Mouse (Mus musculus) forebrain, embryonic 10.5 days (tissue): ENCODE results near the gene Sema6c. TPM values are rescaled to one million over a fixed set of nuclear protein-coding genes. Genes with fewer than 3 reads are reported as not detected.
"Not testable (repeated sequence)": the region's sequence is repeated elsewhere in the genome, so short reads cannot be mapped to it uniquely, and the experiment has no call there.

Experiments used
- DNase-seq: peaks from one replicate; pipeline ENCODE4 v3.0.0-alpha.2; 2017; ENCODE audit warnings: low spot score; ENCODE audit errors: extremely low spot score
- H3K27ac ChIP-seq: fragments of 300-500 bp; sonication (generic); 2 replicates; pipeline ENCODE4 v1.5.1; 2016; ENCODE audit warnings: mild to moderate bottlenecking
- H3K27me3 ChIP-seq: fragments of 300-500 bp; sonication (generic); 2 replicates; pipeline ENCODE4 v1.6.1; 2016; ENCODE audit warnings: mild to moderate bottlenecking; ENCODE audit not compliant: poor library complexity, severe bottlenecking
- H3K36me3 ChIP-seq: fragments of 300-500 bp; sonication (generic); replicated peaks from 2 replicates; pipeline ENCODE4 v1.6.1; 2016; ENCODE audit warnings: mild to moderate bottlenecking, moderate library complexity
- H3K4me1 ChIP-seq: fragments of 300-500 bp; sonication (generic); 2 replicates; pipeline ENCODE4 v1.6.1; 2016
- H3K4me3 ChIP-seq: fragments of 300-500 bp; sonication (generic); 2 replicates; pipeline ENCODE4 v1.5.1; 2016; ENCODE audit warnings: mild to moderate bottlenecking, moderate library complexity
- H3K9me3 ChIP-seq: fragments of 300-500 bp; sonication (generic); 2 replicates; pipeline ENCODE4 v1.6.1; 2016; ENCODE audit warnings: mild to moderate bottlenecking, moderate library complexity
- WGBS: fragments of 180-500 bp; shearing (Covaris S2); methylation state at CpG from one replicate; pipeline ENCODE4 v1.1.7; 2016; 5-methylcytosine and 5-hydroxymethylcytosine counted together
- polyA plus RNA-seq: library from polyadenylated mRNA; unstranded; fragments of >200 nt; fragmentation: Nextera tagmentation; extraction: Ambion mirVana; gene quantifications from 2 replicates; pipeline ENCODE4 v1.2.1, GENCODE M21; 2016

Gene Sema6c
- polyA plus RNA-seq, 1 experiment from 2014 or later, result 3.9 TPM

DNA sequence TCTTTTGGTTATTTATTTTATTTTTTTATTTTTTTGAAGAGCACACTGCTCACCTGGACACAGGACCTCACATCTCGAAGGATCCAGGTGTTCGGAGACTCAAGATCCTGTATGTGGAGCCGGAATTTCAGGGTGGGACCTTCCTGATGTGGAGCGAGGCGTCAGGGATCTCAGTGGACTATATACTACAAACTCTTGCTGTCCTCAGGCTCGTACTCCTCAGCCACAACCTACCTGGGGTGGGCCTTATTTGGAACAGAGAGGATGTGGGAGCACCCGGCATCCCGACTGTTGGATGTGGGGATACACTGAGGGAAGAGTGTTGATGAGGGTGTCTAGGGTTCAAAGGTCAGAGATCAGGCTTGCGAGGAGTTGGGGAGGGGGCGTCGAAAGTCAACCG, 26.1 kb upstream of the Sema6c start:
- DNase-seq, H3K27me3 ChIP-seq, H3K9me3 ChIP-seq, H3K27ac ChIP-seq: not testable (repeated sequence)
- Histone ChIP-seq H3K4me3 (peak overlapping the region; percentile 78), H3K36me3 (peaks cover 34% of the 10 kb centered on the region), H3K4me1 (peaks cover 29% of the 10 kb centered on the region)
- no CpG with 5 or more reads among the region's 12 CpGs for WGBS

DNA sequence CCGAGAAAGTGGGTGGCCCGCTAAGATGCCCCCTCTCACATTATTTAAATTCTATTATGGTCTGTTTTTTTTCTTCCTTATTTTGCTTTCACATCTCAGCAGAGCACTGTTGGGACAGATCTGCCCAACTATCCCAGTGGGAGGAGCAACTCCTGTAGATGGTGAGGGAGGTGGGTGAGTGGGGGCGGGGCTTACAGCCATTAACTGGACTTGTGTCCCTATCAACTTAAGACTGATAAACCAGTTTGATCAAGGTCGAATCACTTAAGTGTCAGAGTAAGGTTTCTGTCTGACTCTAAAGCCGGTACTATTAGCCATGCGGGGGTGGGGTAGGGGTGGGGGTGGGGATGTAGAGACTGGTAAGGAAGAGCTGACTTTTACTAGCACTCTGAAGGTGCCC, 25.2 kb upstream of the Sema6c start:
- peaks cover 32% of the 10 kb centered on the region for H3K36me3 ChIP-seq
- DNase-seq, result no peak
- no peak overlapping the region for H3K27ac ChIP-seq
- no peaks in the 10 kb centered on the region for H3K27me3 ChIP-seq
- 40% methylated on average over 6 of the region's 6 CpGs for WGBS
- H3K9me3 ChIP-seq, result no peaks in the 10 kb centered on the region
- peaks cover 28% of the 10 kb centered on the region for H3K4me1 ChIP-seq
- H3K4me3 ChIP-seq, result peak overlapping the region; percentile 47

DNA sequence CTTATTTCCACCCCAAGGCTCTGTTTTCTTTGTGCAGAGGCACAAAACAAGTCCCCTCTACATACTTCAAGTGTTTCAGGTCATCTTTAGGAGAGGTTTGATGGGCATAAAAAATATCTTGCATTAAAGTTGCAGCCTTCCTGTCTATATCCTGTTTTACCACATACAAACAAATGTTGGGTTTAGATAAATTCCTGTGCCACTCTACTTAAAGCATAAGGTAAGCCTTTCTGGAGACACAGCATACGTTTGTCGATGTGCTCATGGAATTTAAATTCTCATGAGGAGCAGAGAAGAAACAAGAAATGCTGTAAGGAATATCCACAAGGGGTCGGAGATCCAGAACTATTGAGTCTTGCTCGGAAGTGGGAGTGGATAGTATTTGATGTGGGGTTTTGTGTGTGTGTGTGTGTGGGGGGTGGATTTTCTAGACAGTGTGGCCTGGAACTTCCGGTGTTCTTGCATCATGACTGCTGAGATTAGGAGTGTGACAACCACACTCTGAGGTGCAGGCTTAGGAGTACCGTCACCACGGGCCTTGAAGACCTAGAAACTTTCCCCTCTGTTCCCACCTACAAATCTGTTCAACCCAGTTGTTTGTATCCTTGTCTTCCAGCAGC, 24.7 kb upstream of the Sema6c start:
- Histone ChIP-seq H3K4me1 (peaks cover 32% of the 10 kb centered on the region), H3K27ac (no peak overlapping the region), H3K36me3 (peaks cover 33% of the 10 kb centered on the region), H3K27me3 (no peaks in the 10 kb centered on the region), H3K9me3 (no peaks in the 10 kb centered on the region), H3K4me3 (peak overlapping the region; percentile 47)
- no peak for DNase-seq
- 90% methylated on average over 7 of the region's 7 CpGs for WGBS

DNA sequence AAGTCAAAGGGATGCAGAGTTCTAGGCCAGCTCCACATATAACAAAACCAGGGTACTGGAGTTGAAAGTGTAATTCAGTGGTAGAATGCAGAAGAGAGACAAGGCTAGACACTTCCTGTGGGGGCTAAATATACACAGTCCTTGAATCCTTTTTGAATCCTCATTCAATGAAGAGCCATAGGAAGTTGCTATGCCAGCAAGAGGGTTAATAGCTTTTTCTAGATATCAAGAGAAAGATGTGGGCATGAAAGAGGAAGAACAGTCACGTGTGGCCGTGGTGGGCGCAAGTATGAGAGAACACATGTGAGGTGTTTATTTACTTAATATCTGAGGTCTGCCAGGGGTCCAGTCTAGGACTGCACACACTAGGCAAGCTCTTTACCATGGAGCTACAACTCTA, 23.9 kb upstream of the Sema6c start:
- DNase-seq, result no peak
- no peak overlapping the region for H3K27ac ChIP-seq
- peaks cover 29% of the 10 kb centered on the region for H3K36me3 ChIP-seq
- peaks cover 32% of the 10 kb centered on the region for H3K4me1 ChIP-seq
- WGBS, result 96% methylated on average over 3 of the region's 3 CpGs
- no peak overlapping the region for H3K4me3 ChIP-seq
- H3K27me3 ChIP-seq, result no peaks in the 10 kb centered on the region
- H3K9me3 ChIP-seq, result no peaks in the 10 kb centered on the region

DNA sequence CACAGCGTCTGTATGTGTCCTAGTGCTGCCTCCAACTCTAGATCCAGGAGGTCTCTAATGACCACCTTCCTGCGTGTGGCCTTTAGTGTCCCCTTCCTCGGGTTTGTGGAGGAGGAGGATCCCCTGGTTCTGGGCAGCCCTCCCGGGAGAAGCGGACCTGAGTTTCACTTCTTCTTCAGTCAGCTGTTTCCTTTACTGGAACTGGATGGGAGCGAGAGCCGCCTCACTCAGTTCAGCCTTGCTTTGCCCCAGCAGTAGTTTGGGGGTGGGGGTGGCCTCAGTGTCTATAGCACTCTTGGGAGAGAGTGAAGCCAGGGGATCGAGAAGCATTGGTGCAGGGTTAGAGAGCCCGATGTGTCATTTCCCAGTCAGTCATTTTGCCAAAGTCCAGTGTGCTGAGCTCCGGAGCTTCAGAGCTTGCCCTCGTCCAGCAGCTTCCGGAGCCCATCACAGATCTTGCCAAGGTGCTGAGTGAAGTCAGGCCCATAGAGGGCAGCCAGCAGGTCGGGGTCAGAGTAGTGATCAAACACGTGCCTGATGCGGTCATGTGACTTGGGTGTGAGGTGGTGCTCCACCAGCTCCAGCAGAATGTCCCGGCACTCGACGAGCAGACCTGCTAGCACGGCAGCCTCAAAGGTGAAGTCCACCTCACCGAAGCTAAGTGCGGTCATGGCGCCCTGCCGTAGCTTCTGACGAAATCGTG, 20.5 kb upstream of the Sema6c start:
- DNase-seq, result no peak
- peak overlapping the region; percentile 11; the same call in 1 of the 2 replicates for H3K4me3 ChIP-seq
- H3K4me1 ChIP-seq, result peaks cover 23% of the 10 kb centered on the region
- no peaks in the 10 kb centered on the region for H3K27me3 ChIP-seq
- WGBS, result 72% methylated on average over 25 of the region's 25 CpGs
- peaks cover 14% of the 10 kb centered on the region for H3K36me3 ChIP-seq
- no peaks in the 10 kb centered on the region for H3K9me3 ChIP-seq
- no peak overlapping the region for H3K27ac ChIP-seq

DNA sequence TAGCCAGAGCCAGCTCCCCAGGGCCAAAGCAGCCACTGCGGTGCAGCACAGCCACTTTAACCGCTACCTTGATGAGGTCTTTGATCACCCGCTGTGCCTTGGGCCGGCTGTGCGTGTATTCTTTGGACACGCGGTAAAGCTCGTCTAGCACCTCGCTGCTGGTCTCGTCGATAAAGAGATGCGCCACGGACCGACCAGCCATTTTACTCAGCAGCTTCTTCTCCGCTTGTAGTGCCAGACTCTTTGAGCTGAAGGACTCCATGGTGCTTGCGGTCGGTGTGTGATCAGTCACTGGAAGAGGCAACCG, 20.0 kb upstream of the Sema6c start:
- 69% methylated on average over 18 of the region's 18 CpGs for WGBS
- Histone ChIP-seq H3K9me3 (no peaks in the 10 kb centered on the region), H3K4me1 (peaks cover 18% of the 10 kb centered on the region), H3K27me3 (no peaks in the 10 kb centered on the region), H3K36me3 (peaks cover 14% of the 10 kb centered on the region), H3K27ac (no peak overlapping the region), H3K4me3 (peak overlapping the region; percentile 11; the same call in 1 of the 2 replicates)
- DNase-seq, result no peak

DNA sequence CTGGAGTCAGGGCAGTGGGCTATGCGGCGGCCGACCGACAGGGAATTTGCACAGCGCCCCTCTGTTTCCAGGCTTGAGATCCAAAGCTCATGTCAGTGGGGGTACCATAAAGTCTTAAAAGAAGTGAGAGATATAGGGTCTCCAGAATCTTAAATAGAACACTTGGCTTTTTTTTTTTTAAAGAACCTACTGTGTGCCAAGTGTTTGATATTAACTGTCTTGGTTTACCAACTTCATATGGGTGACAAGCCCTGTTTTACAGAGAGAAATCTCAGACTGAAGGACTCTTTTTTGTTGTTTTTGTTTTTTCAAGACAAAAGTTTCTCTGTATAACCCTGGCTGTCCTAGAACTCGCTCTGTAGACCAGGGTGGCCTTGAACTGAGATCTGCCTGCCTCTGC, 19.5 kb upstream of the Sema6c start:
- Histone ChIP-seq H3K36me3 (peaks cover 14% of the 10 kb centered on the region), H3K4me3 (no peak overlapping the region), H3K27ac (no peak overlapping the region), H3K4me1 (peaks cover 12% of the 10 kb centered on the region), H3K27me3 (no peaks in the 10 kb centered on the region), H3K9me3 (no peaks in the 10 kb centered on the region)
- 89% methylated on average over 6 of the region's 6 CpGs for WGBS
- no peak for DNase-seq

DNA sequence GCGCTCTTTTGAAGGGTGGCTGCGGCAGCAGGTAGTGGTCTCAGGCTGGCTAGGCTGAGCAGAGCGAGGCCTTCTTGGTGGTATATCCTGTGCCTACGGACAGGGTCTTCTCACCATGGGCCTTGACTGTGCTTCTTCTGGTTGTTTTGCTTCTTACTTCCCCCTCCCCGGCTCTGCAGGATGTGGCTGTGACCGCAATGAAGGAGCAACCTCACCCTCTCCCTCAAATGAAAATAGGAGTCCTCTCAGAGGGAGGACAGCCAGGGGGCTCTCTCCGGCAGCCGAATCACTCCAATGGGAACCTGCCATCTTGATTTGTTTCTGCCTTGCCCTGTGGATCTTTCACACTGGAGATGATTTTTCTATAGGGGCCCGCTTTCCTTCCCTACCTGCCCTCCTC, 18.8 kb upstream of the Sema6c start:
- H3K4me3 ChIP-seq, result no peak overlapping the region
- no peaks in the 10 kb centered on the region for H3K27me3 ChIP-seq
- H3K9me3 ChIP-seq, result no peaks in the 10 kb centered on the region
- H3K4me1 ChIP-seq, result peaks cover 8% of the 10 kb centered on the region
- H3K27ac ChIP-seq, result no peak overlapping the region
- WGBS, result 91% methylated on average over 9 of the region's 9 CpGs
- DNase-seq, result no peak
- H3K36me3 ChIP-seq, result peaks cover 14% of the 10 kb centered on the region

DNA sequence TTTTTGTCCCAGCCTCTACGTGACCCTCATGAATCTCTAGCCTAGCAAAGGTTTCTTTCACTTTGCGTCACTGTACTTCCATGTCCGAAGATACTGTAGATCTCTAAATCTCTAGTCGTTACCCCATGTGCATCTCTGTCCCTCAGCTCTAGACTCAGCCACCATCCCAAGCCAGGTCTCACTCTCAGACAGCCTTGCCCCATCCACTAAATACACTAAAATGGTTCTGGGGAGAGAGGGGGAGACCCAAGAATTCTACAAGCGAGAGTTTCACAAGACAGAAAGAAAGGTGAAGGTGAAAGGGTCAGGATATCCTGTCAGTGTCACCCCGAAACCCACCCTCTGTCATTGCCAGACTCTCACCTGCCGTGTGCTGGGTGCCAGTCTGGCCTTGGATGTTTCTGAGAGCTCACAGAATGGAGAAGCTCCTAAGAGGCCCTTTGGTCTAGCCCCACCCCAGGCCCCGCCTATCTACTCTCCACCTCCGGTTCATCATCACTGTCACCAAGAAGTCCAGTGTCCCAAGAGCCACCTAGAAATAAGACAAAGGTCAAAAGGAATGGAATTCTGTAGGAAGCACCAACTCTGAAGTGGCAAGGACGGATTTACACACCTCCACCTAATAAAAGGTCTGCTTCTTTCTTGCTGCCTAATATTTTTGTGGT, 18.2 kb upstream of the Sema6c start, which contains the start of gene Tnfaip8l2:
Tnfaip8l2 (minus strand) TSS at position 409 of the 665 bp plus-strand sequence.
- H3K36me3 ChIP-seq, result peaks cover 14% of the 10 kb centered on the region
- no peaks in the 10 kb centered on the region for H3K9me3 ChIP-seq
- peaks cover 8% of the 10 kb centered on the region for H3K4me1 ChIP-seq
- no peak within 1 kb of the TSS for H3K4me3 ChIP-seq
- 85% methylated on average over 10 of the region's 10 CpGs for WGBS
- H3K27me3 ChIP-seq, result no peaks in the 10 kb centered on the region
- DNase-seq, result no peak
- no peak within 1 kb of the TSS for H3K27ac ChIP-seq

DNA sequence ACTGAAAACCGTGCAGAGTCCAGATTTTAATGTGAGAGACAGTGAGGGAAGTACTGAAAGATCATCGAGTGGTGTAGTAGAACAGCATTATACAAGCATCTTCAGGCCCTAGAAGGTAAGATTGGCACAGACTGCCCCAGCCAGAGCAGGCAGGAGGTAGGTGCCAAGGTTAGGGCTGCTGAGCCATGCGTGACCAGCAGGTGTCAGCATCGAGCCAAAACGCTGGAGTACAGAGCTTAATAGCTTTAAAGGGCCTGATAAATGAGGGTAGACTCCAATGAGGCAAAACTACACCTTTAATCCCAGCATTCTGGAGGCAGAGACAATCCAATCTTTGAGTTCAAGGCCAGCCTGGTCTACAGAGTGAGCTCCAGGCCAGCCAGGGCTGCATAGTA, 17.6 kb upstream of the Sema6c start:
- Histone ChIP-seq H3K4me3 (no peak overlapping the region), H3K9me3 (no peaks in the 10 kb centered on the region), H3K27me3 (no peaks in the 10 kb centered on the region), H3K27ac (no peak overlapping the region), H3K36me3 (peaks cover 14% of the 10 kb centered on the region), H3K4me1 (peaks cover 8% of the 10 kb centered on the region)
- WGBS, result 6% methylated on average over 5 of the region's 5 CpGs
- peak; percentile 80 for DNase-seq

DNA sequence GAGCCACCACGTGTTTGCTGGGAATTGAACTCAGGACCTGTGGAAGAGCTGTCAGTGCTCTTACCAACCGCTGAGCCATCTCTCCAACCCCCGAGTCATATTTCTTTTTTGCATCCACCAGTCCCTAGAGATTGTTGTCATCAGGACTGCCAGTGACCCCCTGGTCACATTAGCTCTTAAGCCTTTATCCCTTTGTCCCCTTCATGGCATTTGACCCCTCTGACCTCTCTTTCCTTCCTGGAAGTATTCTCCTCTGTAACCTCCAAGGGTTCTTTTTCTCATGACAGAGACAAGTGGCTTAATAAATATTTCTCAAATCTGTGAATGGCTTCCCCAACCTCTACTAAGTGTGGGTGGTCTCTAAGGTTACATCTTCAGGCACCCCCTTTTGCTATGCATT, 12.3 kb upstream of the Sema6c start:
- H3K27me3 ChIP-seq, result no peaks in the 10 kb centered on the region
- H3K4me3 ChIP-seq, result no peak overlapping the region
- H3K36me3 ChIP-seq, result no peaks in the 10 kb centered on the region
- no peaks in the 10 kb centered on the region for H3K4me1 ChIP-seq
- no peak for DNase-seq
- whole genome bisulfite sequencing, result 59% methylated on average over 3 of the region's 3 CpGs
- no peak overlapping the region for H3K27ac ChIP-seq
- no peaks in the 10 kb centered on the region for H3K9me3 ChIP-seq

DNA sequence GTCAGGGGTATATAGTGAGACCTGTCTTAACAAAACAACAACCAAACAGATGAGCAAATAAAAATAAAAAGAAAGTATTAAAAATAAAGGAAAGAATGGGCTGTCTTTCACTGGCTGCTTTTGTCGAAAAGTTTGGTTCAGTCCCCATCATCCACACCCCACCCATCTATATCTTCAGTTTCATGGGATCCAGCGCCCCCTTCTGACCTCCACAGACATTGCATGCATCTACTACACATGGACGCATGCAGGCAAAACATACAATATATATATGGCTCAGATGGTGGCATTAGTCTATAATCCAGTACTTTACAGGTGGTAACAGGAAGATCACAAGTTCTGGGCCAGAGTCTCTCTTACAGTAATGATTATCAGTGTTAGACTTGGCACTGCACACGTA, 6.4 kb upstream of the Sema6c start:
- Histone ChIP-seq H3K27me3 (peaks cover 8% of the 10 kb centered on the region), H3K9me3 (no peaks in the 10 kb centered on the region), H3K27ac (no peak overlapping the region), H3K36me3 (no peaks in the 10 kb centered on the region), H3K4me1 (no peaks in the 10 kb centered on the region), H3K4me3 (no peak overlapping the region)
- DNase-seq, result no peak
- 59% methylated on average over 4 of the region's 4 CpGs for WGBS

DNA sequence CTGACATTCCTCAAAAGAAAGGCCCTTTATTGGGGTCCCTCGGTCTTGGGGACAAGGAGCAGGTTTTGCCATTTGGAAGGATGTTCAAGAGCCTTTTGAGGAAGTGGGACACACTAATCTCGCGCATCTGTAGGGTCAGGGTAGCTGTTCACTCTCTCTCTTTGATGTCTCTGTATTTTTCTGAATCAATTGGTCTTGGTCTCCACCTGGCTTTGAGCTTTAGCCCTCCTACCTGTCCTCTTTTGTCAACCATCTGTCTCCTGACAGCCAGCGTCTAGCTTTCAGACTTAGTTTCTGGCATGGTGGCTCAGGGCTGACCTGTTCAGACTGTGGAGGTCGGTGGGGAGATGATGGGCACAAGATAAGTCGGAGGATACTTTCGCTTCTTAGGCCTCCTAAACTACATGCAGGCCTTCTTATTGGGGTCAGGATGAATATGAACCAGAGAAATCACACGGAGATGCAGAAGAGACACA, 708 bp upstream of the Sema6c start:
- H3K27me3 ChIP-seq, result peaks cover 48% of the 10 kb centered on the region
- DNase-seq, result no peak
- H3K36me3 ChIP-seq, result peaks cover 6% of the 10 kb centered on the region
- 0 out of 2 replicates have a peak overlapping the region, but pooled peaks have one; percentile 81 for H3K27ac ChIP-seq
- H3K4me3 ChIP-seq, result peak overlapping the region; percentile 65
- 8% methylated on average over 8 of the region's 8 CpGs for WGBS
- peaks cover 45% of the 10 kb centered on the region for H3K4me1 ChIP-seq
- no peaks in the 10 kb centered on the region for H3K9me3 ChIP-seq
